Mouse (Mus musculus) kidney, adult 2 months (tissue): Measurements from ENCODE around the gene 0610040J01Rik. TPM values are rescaled to one million over a fixed set of nuclear protein-coding genes. Genes with fewer than 3 reads are reported as not detected.
A peak's percentile ranks its signal among the peaks of the same experiment; 100 is the strongest.

Source experiments
- DNase-seq: peaks from one replicate; pipeline ENCODE4 v3.0.0; 2021
- H3K27ac ChIP-seq: fragments of 200-500 bp; 2 replicates; pipeline ENCODE4 v1.5.1; 2012; ENCODE audit warnings: low read depth, low read length, control low read depth, inconsistent platforms; ENCODE audit not compliant: insufficient read depth
- H3K27me3 ChIP-seq: fragments of 200-500 bp; replicated peaks from 2 replicates; pipeline ENCODE4 v1.6.1; 2012; ENCODE audit warnings: mild to moderate bottlenecking, moderate library complexity, low read length, inconsistent platforms; ENCODE audit not compliant: control insufficient read depth, insufficient read depth
- H3K36me3 ChIP-seq: fragments of 200-500 bp; 2 replicates; pipeline ENCODE4 v1.6.1; 2012; ENCODE audit warnings: mild to moderate bottlenecking, moderate library complexity, low read length, inconsistent platforms; ENCODE audit not compliant: control insufficient read depth, insufficient read depth
- H3K4me1 ChIP-seq: fragments of 200-500 bp; 2 replicates; pipeline ENCODE4 v1.6.1; 2011; ENCODE audit warnings: low read length; ENCODE audit not compliant: control insufficient read depth, insufficient read depth
- H3K4me3 ChIP-seq: fragments of 200-500 bp; 2 replicates; pipeline ENCODE4 v1.5.1; 2011; ENCODE audit warnings: mild to moderate bottlenecking, low read depth, low read length, control low read depth; ENCODE audit not compliant: insufficient read depth
- CTCF ChIP-seq: fragments of 200-500 bp; conservative IDR thresholded peaks from 2 replicates; pipeline ENCODE4 v1.5.1; 2011; ENCODE audit warnings: low read depth, mild to moderate bottlenecking, control low read depth, low read length, moderate library complexity, mixed read lengths; ENCODE audit not compliant: insufficient read depth, insufficient read length
- POLR2A ChIP-seq: fragments of 200-500 bp; IDR thresholded peaks from one replicate; pipeline ENCODE4 v1.6.1; 2011; ENCODE audit warnings: low read depth, low read length, control low read depth
- WGBS: fragments of 180-500 bp; shearing (Covaris S2); methylation state at CpG from one replicate; pipeline ENCODE4 v1.1.7; 2018; 5-methylcytosine and 5-hydroxymethylcytosine counted together
- polyA plus RNA-seq: library from polyadenylated mRNA; depleted of rRNA; stranded (reverse); fragments of >200 nt; gene quantifications from 2 replicates; pipeline ENCODE4 v1.2.3, GENCODE M21; 2012; rRNA removed

The 0610040J01Rik gene
- polyA plus RNA-seq, 1 experiment = 50.1 TPM

DNA sequence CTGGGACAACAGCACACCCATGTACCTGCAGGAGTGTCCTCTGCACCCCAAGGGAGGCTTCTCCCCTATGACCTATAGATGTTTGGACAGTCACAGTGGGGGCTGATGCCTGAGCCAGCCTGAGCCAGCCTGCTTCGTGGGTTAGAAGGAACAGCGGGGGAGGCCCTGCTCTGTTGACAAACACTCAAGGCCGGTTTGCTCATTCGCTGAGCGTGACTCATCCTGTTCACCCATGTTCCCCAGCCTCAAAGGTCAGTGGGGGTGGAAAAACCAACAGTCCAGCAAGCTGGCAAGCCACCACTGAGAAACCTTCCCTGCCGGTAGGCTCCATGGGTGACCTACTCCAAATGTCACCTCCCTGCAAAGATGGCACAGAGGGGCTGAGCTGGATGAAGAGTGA is 124.6 kb downstream of the 0610040J01Rik start:
- 30% methylated on average over 6 of the region's 6 CpGs for WGBS
- H3K27ac ChIP-seq = no peak overlapping the region
- DNase-seq = peak; percentile 67

GRCm38 (mm10) chr5:63938575-63938974 is 126.4 kb downstream of the 0610040J01Rik start:
- TF ChIP-seq CTCF (no peak), POLR2A (no peak)
- WGBS = 70% methylated on average over 4 of the region's 4 CpGs
- DNase-seq = peak; percentile 34
- no peaks in the 10 kb centered on the region for H3K27me3 ChIP-seq
- H3K36me3 ChIP-seq = no peaks in the 10 kb centered on the region
- H3K4me1 ChIP-seq = no peaks in the 10 kb centered on the region; the same call in 1 of the 2 replicates
- H3K4me3 ChIP-seq = no peak overlapping the region
- no peak overlapping the region for H3K27ac ChIP-seq

More for the DNA sequence above, 124.6 kb downstream of the 0610040J01Rik start:
- TF ChIP-seq POLR2A = no peak
- TF ChIP-seq CTCF = no peak
- H3K4me1 ChIP-seq = no peaks in the 10 kb centered on the region; the same call in 1 of the 2 replicates
- no peak overlapping the region for H3K4me3 ChIP-seq
- H3K27me3 ChIP-seq = no peaks in the 10 kb centered on the region
- H3K36me3 ChIP-seq = no peaks in the 10 kb centered on the region

GRCm38 (mm10) chr5:63941891-63942290 is 129.7 kb downstream of the 0610040J01Rik start:
- 78% methylated on average over 5 of the region's 5 CpGs for WGBS
- no peaks in the 10 kb centered on the region for H3K27me3 ChIP-seq
- no peak for DNase-seq

DNA sequence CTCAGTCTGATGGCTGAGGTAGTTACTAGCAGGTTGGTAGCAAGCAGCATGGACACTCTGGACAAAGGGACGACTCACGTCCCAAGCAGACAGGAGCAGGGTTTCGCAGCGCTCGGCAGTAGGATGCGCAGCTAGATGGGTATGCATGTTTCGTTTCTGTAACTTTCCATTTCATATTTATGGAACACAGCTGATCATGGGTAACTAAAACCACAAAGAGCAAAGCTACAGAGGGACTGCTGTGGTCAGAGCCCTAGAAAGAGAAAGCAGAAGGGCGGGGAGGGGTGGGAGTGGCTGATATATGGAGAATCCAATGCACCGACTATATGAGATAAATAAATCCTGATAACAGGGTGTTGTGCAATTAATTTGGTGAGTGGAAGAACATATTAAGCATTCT is 131.1 kb downstream of the 0610040J01Rik start:
- Histone ChIP-seq H3K36me3 (no peaks in the 10 kb centered on the region), H3K4me3 (no peak overlapping the region), H3K27me3 (no peaks in the 10 kb centered on the region), H3K27ac (no peak overlapping the region), H3K4me1 (no peaks in the 10 kb centered on the region; the same call in 1 of the 2 replicates)
- no peak for TF ChIP-seq POLR2A
- 85% methylated on average over 9 of the region's 9 CpGs for WGBS
- DNase-seq = no peak

More at GRCm38 (mm10) chr5:63941891-63942290, 129.7 kb downstream of the 0610040J01Rik start:
- H3K4me3 ChIP-seq = no peak overlapping the region
- H3K36me3 ChIP-seq = no peaks in the 10 kb centered on the region
- no peak for TF ChIP-seq POLR2A
- TF ChIP-seq CTCF = no peak
- H3K27ac ChIP-seq = no peak overlapping the region
- H3K4me1 ChIP-seq = no peaks in the 10 kb centered on the region; the same call in 1 of the 2 replicates

DNA sequence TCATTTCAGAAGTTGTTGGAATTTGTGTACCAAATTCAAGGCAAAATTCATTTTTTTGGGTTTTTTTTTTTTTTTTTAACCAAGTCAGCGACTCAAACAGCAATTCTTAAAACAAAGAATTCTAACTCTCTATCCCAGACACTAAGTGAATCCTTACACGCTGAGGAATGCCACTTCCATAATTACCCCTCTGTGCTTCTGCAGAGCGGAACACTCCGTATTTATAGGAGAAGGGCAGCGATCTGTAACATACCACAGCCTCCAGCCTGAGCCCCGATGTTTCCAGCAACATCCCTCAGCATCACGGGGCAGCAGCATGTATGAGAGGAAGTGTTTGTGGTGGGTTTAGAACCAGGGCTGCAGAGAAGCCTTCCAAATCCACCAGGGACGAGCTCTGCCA is 135.4 kb downstream of the 0610040J01Rik start:
- no peak overlapping the region for H3K4me3 ChIP-seq
- H3K27ac ChIP-seq = no peak overlapping the region
- no peaks in the 10 kb centered on the region for H3K27me3 ChIP-seq
- WGBS = 62% methylated on average over 8 of the region's 8 CpGs
- peaks cover 5% of the 10 kb centered on the region; the same call in 1 of the 2 replicates for H3K4me1 ChIP-seq
- H3K36me3 ChIP-seq = no peaks in the 10 kb centered on the region
- no peak for TF ChIP-seq CTCF
- no peak for TF ChIP-seq POLR2A
- DNase-seq = no peak

DNA sequence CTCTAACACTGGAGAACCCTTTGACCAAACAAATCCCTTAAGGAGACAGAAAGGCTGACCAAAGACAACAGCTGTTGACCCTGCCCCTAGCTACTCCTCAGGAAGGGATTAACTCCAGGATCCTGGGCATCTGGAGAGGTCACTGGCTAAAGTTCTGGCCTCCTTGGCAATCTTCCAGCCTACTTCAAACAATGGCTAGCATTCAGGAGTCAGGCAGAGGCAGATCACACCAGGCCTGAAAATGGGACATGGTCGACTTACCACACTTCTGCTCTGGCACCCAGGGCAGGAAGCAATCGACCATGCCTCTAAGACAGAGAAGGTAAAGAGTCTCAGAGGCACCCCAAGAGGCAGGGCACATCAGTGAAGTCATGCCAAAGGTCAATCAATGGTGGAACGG is 137.0 kb downstream of the 0610040J01Rik start:
- no peak overlapping the region for H3K27ac ChIP-seq
- no peaks in the 10 kb centered on the region for H3K27me3 ChIP-seq
- DNase-seq = peak; percentile 88
- peaks cover 5% of the 10 kb centered on the region for H3K4me1 ChIP-seq
- H3K36me3 ChIP-seq = no peaks in the 10 kb centered on the region
- WGBS = 17% methylated on average over 3 of the region's 3 CpGs
- no peak for TF ChIP-seq POLR2A
- TF ChIP-seq CTCF = no peak
- no peak overlapping the region for H3K4me3 ChIP-seq

Other genes with a start within 250 kb of the 0610040J01Rik start
- gene Nwd2, start 163.3 kb upstream of the 0610040J01Rik start, polyA plus RNA-seq = not detected in 2 replicates
- 6.8 TPM in 2 replicates for gene Rell1, start 156.5 kb downstream of the 0610040J01Rik start, polyA plus RNA-seq